Mouse (Mus musculus) lung, embryonic 15.5 days (tissue): Measurements from ENCODE around the gene Orm3. TPM values are rescaled to one million over a fixed set of nuclear protein-coding genes. Genes with fewer than 3 reads are reported as not detected.

Source experiments
- ATAC-seq: fragments of 200-750 bp; cut with Nextera tagmentation; 2 replicates; pipeline ENCODE4 v1.8.0; 2017; ENCODE audit warnings: moderate number of reproducible peaks, borderline replicate concordance; ENCODE audit not compliant: low FRiP score, low TSS enrichment; ENCODE audit errors: extremely low read depth
- H3K27ac ChIP-seq: fragments of 300-500 bp; sonication (generic); 2 replicates; pipeline ENCODE4 v1.5.1; 2015; ENCODE audit warnings: moderate library complexity, mild to moderate bottlenecking, inconsistent platforms
- H3K27me3 ChIP-seq: fragments of 300-500 bp; sonication (generic); 2 replicates; pipeline ENCODE4 v1.6.1; 2015; ENCODE audit warnings: inconsistent platforms
- H3K36me3 ChIP-seq: fragments of 300-500 bp; sonication (generic); 2 replicates; pipeline ENCODE4 v1.6.1; 2015; ENCODE audit warnings: inconsistent platforms
- H3K4me1 ChIP-seq: fragments of 300-500 bp; sonication (generic); 2 replicates; pipeline ENCODE4 v1.6.1; 2015; ENCODE audit warnings: inconsistent platforms
- H3K4me2 ChIP-seq: fragments of 300-500 bp; sonication (generic); 2 replicates; pipeline ENCODE4 v1.6.1; 2015; ENCODE audit warnings: inconsistent platforms, mild to moderate bottlenecking, moderate library complexity
- H3K4me3 ChIP-seq: fragments of 300-500 bp; sonication (generic); 2 replicates; pipeline ENCODE4 v1.5.1; 2015; ENCODE audit warnings: mild to moderate bottlenecking, inconsistent platforms
- H3K9ac ChIP-seq: fragments of 300-500 bp; sonication (generic); 2 replicates; pipeline ENCODE4 v1.6.1; 2015; ENCODE audit warnings: inconsistent platforms
- H3K9me3 ChIP-seq: fragments of 300-500 bp; sonication (generic); 2 replicates; pipeline ENCODE4 v1.6.1; 2016; ENCODE audit warnings: inconsistent platforms
- WGBS: fragments of 180-500 bp; shearing (Covaris S2); methylation state at CpG from one replicate; pipeline ENCODE4 v1.1.7; 2015; 5-methylcytosine and 5-hydroxymethylcytosine counted together
- polyA plus RNA-seq: library from polyadenylated mRNA; unstranded; fragments of >200 nt; fragmentation: Nextera tagmentation; extraction: Ambion mirVana; gene quantifications from 2 replicates; pipeline ENCODE4 v1.2.1, GENCODE M21; 2015

Gene Orm3
- polyA plus RNA-seq, 1 experiment from 2014 or later, result not detected

DNA sequence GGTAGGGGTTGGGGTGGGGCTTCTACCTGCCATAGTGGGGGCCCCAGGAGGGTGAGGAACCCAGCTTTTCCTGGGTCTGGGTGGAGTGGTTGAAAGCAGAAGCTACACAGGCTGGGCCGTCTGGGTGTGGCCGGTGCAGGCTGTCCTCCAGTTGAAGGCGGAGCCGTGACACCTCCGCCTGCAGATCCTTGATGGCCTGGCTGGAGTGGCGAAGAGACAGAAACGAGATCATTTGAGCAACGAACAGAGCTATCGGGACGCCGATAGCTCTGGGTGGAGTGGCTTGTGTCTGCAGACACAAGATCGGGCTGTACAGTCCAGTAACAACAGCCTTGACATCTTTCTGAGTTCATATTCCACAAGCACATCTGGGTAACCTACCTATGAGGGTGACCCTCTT, 18.4 kb downstream of the Orm3 start:
- Histone ChIP-seq H3K9ac (no peak overlapping the region), H3K27me3 (no peaks in the 10 kb centered on the region), H3K4me1 (no peaks in the 10 kb centered on the region), H3K27ac (no peak overlapping the region), H3K36me3 (peaks cover 65% of the 10 kb centered on the region), H3K4me3 (no peak overlapping the region), H3K4me2 (no peak overlapping the region), H3K9me3 (no peaks in the 10 kb centered on the region)
- 75% methylated on average over 12 of the region's 12 CpGs for WGBS
- peak; percentile 14; the same call in 1 of the 2 replicates for ATAC-seq

DNA sequence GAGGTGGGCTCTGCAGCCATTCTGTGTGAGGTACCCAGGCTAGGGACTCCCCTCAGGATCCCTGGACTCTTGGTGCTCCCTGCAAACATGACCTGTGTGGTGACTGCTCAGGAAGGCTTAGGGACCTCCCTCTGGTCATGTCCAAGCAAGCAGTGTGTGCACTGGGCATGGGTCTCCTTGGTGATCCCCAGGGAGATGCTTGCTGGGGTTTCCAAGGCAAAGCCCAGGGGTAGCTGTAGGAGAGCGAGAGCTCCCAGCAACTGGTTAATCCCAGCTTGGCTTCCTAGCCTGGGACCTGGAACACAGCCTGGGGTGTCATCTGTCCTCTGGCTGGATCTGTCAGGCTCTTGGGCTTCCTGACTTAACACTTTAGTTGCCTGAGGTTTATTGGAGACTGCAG, 19.4 kb downstream of the Orm3 start:
- ATAC-seq, result no peak
- H3K9ac ChIP-seq, result no peak overlapping the region

DNA sequence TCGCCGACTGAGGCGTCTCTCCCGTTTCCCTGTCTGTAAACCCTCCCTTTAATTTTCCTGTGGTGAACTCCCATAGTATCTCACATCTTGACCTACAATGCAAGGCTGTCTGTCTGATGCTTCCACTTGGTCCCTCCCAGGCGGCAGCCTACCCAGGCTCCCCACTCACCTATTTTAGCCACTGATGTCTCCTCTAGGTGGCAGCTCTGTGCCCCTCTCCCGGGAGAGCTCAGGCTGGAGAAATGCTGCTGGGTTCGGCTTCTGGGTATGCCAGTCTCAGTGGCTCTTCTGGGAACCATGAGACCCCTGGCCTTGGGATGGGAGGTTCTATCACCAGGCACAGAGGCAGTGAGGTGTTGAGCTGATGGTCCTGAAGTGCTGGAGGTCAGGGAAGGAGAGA, 21.5 kb downstream of the Orm3 start:
- no peaks in the 10 kb centered on the region for H3K4me1 ChIP-seq
- no peak overlapping the region for H3K4me3 ChIP-seq
- ATAC-seq, result no peak
- no peak overlapping the region for H3K27ac ChIP-seq
- H3K9ac ChIP-seq, result no peak overlapping the region
- peaks cover 73% of the 10 kb centered on the region for H3K36me3 ChIP-seq
- WGBS, result 61% methylated on average over 7 of the region's 7 CpGs
- no peaks in the 10 kb centered on the region for H3K27me3 ChIP-seq
- no peak overlapping the region for H3K4me2 ChIP-seq
- H3K9me3 ChIP-seq, result no peaks in the 10 kb centered on the region

More for the DNA sequence above, 19.4 kb downstream of the Orm3 start:
- Histone ChIP-seq H3K9me3 (no peaks in the 10 kb centered on the region), H3K27ac (no peak overlapping the region), H3K4me3 (no peak overlapping the region), H3K4me2 (no peak overlapping the region), H3K27me3 (no peaks in the 10 kb centered on the region), H3K4me1 (no peaks in the 10 kb centered on the region), H3K36me3 (peaks cover 65% of the 10 kb centered on the region)
- 52% methylated on average over 1 of the region's 1 CpGs for WGBS

DNA sequence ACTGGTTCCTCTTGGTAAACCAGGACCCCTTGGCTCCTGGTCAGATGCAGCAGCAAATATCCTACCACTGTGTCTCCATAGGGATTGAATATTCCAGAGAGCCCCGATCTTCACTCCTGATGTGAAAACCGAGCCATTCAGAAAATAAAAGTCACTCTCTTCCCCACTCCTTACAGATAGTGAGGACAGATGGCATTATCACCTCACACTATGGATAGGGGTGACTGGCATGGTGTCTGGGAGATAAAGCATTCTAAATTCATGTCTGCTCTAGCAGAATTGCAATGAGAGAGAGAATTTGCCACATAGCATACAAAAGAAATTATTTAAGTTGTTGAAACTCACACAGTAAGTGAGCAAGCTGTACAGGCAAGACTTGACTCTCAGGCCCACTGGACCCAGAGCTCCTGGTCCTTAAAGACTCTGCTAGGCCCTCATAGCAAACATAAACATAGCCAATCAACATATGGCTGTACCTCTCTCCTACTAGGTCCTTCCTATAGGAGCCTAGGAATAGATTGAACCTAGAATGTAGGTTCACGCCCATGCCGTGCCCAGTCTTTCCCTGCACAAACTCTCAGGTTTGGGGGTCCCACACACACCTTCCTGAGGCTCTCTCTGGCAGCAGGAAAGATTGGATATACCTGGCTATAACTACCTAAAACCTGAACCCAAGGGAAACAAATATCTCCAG, 26.9 kb downstream of the Orm3 start:
- ATAC-seq, result no peak
- 91% methylated on average over 4 of the region's 4 CpGs for WGBS

DNA sequence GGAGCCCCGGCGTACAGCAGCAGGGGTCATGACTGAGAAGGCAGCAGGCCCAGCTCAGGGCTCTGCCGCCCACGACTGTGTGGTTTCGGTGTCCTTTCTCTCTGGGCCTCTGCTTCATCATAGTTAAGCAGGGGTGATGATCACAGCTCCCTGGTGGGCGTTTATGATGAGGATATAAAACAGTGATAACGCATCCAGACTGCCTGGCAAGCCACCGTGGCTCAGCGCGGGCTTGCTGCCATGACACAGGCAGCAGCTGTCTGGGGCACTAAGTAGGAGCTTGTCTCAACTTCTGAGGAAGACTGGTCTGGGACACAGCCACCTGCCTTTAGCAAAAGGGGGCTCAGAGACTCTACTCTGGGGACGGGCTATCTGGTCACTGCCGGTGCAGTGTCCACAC, 27.5 kb downstream of the Orm3 start:
- no peak overlapping the region for H3K9ac ChIP-seq
- H3K27me3 ChIP-seq, result no peaks in the 10 kb centered on the region
- peaks cover 60% of the 10 kb centered on the region for H3K36me3 ChIP-seq
- H3K4me2 ChIP-seq, result no peak overlapping the region
- no peak overlapping the region for H3K4me3 ChIP-seq
- no peaks in the 10 kb centered on the region for H3K4me1 ChIP-seq
- no peaks in the 10 kb centered on the region for H3K9me3 ChIP-seq
- no peak for ATAC-seq
- H3K27ac ChIP-seq, result no peak overlapping the region
- WGBS, result 87% methylated on average over 12 of the region's 12 CpGs

More for the DNA sequence above, 26.9 kb downstream of the Orm3 start:
- Histone ChIP-seq H3K4me2 (no peak overlapping the region), H3K27ac (no peak overlapping the region), H3K4me1 (no peaks in the 10 kb centered on the region), H3K9me3 (no peaks in the 10 kb centered on the region), H3K9ac (no peak overlapping the region), H3K27me3 (no peaks in the 10 kb centered on the region), H3K36me3 (peaks cover 63% of the 10 kb centered on the region), H3K4me3 (no peak overlapping the region)

DNA sequence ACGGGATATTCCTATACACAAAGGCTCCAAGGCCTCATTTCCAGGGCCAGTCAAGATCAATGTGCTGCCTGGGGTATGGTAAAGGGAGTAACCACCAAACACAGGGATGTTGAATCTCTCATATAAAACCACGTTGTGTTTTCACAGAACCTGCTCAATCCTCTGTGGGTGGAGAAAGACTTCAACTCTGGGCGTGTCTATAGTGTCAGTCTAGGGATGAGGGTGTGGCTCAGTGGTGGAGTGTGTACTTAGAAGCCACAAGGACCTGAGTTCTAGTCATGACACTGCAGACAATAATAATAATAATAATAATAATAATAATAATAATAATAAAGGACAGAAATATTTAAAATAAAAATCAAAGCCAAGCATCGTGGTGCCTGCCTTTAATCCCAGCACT, 28.3 kb downstream of the Orm3 start:
- H3K36me3 ChIP-seq, result peaks cover 58% of the 10 kb centered on the region

DNA sequence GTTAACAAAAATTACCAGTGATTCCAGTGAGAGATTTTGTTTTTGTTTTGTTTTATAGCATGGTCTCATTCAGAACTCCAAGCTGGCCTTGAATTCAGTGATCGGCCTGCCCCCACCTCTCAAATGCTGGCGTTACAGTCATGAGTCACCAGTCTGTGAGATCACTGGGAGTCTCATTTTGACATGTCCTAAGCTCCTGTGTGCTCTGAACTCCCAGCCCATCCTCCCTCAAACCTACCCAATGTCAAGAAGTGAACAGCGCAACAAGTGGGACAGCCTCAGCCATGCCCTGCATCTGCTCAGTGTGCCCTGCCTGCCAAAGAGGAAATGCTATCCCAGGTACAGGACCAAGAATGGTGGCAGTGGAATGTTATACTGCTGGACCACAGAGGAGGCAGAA, 29.3 kb downstream of the Orm3 start:
- WGBS, result 87% methylated on average over 3 of the region's 3 CpGs
- H3K27ac ChIP-seq, result no peak overlapping the region
- peaks cover 49% of the 10 kb centered on the region for H3K36me3 ChIP-seq
- H3K27me3 ChIP-seq, result no peaks in the 10 kb centered on the region
- no peaks in the 10 kb centered on the region for H3K9me3 ChIP-seq
- ATAC-seq, result no peak
- H3K4me1 ChIP-seq, result no peaks in the 10 kb centered on the region
- no peak overlapping the region for H3K4me2 ChIP-seq
- H3K9ac ChIP-seq, result no peak overlapping the region
- H3K4me3 ChIP-seq, result no peak overlapping the region

More for the DNA sequence above, 28.3 kb downstream of the Orm3 start:
- no peak overlapping the region for H3K4me3 ChIP-seq
- H3K27me3 ChIP-seq, result no peaks in the 10 kb centered on the region
- H3K4me1 ChIP-seq, result no peaks in the 10 kb centered on the region
- 86% methylated on average over 4 of the region's 4 CpGs for whole genome bisulfite sequencing
- H3K27ac ChIP-seq, result no peak overlapping the region
- H3K9ac ChIP-seq, result no peak overlapping the region
- H3K9me3 ChIP-seq, result no peaks in the 10 kb centered on the region
- ATAC-seq, result no peak
- no peak overlapping the region for H3K4me2 ChIP-seq

DNA sequence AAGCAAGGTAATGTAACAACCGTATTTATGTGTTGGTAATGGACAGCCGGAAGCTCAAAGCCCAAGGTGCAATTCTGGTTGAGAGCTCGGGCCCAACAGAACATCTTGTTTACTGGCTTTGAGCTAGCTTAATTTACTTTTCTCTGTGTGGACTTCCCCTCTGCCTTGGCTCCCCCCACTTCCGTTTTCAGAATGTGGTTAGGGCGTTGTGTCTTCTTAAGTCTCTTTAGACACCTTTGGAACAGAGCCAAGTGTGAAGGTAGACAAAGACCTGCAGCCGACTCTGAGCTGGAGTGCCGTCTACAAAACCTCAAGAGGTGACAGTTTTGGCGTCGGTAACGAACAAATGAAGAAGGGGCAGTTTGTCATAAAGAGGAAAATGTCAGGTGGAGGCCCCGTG, 29.8 kb downstream of the Orm3 start:
- Histone ChIP-seq H3K27me3 (no peaks in the 10 kb centered on the region), H3K4me3 (no peak overlapping the region), H3K4me1 (no peaks in the 10 kb centered on the region), H3K27ac (no peak overlapping the region), H3K9me3 (no peaks in the 10 kb centered on the region), H3K9ac (no peak overlapping the region), H3K4me2 (no peak overlapping the region), H3K36me3 (peaks cover 45% of the 10 kb centered on the region)
- no peak for ATAC-seq
- WGBS, result 60% methylated on average over 11 of the region's 11 CpGs

DNA sequence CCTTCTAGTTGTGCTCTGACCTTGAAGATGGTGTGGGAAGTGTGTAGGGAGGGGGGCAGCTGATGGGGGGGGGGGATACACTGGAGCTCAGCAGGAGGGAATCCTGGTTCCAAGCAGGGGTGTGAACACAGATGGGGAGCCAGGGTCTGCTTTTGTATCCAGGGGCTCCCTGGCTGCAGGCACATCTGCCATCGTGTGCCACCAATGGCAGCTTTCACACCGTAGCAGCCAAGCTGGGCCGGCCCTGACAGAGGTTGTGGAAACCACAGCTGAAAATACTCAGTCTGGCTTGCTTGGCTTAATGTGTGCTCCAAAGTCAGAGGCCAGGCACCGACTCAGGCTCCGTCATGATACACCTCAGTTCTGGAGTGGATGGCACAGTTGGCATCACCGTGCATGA, 32.1 kb downstream of the Orm3 start:
- no peak overlapping the region for H3K4me3 ChIP-seq
- no peak for ATAC-seq
- WGBS, result 77% methylated on average over 6 of the region's 6 CpGs
- H3K4me1 ChIP-seq, result peaks cover 3% of the 10 kb centered on the region; the same call in 1 of the 2 replicates
- no peak overlapping the region for H3K4me2 ChIP-seq
- no peak overlapping the region for H3K27ac ChIP-seq
- no peak overlapping the region for H3K9ac ChIP-seq
- H3K36me3 ChIP-seq, result peaks cover 27% of the 10 kb centered on the region
- no peaks in the 10 kb centered on the region for H3K9me3 ChIP-seq
- H3K27me3 ChIP-seq, result no peaks in the 10 kb centered on the region

DNA sequence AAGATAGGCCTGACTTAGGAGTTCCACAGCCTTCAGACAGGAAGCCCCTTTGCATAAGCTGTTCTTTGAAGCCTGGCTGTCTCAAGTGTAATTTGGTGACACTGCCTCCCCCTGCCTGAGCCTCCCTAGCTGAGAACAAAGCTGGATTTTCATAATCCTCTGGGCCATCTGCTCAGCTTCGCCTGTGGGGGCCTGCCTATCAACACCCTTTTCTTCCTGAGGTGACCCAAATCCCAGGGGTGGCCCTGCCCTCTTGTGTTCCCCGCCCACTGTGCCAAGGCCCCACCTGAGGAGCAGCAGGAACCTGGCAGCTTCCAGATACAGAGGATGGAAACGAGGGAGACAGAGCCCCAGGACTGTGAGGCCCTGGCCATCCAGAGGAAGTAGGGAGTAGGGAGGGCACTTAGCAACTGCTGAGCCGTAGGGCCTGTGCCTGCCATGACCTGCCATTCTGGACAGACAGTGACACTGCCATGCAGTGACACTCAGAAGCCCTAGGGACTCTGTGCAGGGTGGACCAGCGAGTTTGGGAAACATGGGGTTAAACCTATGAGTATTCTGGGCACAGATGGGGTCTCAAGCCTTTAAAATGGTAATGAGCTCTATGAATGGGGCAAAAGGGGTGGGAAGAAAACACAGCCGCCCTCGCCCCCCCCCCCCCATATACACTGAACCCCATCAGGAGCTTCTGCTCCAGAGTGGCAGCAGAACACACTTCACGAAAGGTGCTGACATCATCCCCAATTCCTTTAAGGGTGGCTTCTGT, 33.3 kb downstream of the Orm3 start:
- ATAC-seq, result no peak; the same call in 1 of the 2 replicates
- Histone ChIP-seq H3K4me3 (no peak overlapping the region), H3K4me2 (no peak overlapping the region), H3K27ac (no peak overlapping the region), H3K27me3 (no peaks in the 10 kb centered on the region), H3K36me3 (peaks cover 21% of the 10 kb centered on the region), H3K9ac (no peak overlapping the region), H3K4me1 (peaks cover 3% of the 10 kb centered on the region; the same call in 1 of the 2 replicates), H3K9me3 (no peaks in the 10 kb centered on the region)
- WGBS, result 57% methylated on average over 8 of the region's 8 CpGs

DNA sequence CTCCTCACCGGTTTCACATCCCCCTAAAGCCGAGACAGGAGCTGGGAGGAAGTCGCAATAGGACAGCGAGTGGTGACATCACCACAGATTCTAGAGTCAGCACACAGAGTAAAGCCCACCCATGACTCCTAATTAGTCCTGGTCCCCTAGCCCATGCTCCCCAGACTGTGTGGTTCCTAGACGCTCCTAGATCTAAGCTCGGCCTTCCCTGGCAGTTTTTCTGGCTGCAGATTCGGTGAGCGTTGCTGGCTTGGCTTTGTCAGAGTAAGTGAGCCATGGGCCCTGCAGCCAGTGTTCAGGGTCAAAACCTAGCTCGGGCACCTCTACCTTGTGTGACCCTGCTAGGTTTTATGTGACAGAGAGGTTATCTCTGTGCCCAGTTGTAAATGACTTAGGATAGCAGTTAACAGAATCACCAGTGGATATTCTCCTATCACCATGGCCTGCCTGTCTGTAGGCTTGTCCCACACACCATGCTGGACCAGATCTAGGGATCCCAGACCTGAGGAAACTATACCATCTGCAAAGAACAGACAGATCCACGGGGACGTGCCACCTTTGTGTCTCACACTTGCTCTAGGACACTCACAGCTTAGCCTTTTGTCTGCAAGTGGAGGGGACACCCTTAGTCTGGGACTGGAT, 34.0 kb downstream of the Orm3 start:
- H3K27ac ChIP-seq, result no peak overlapping the region
- no peak overlapping the region for H3K4me3 ChIP-seq
- H3K4me1 ChIP-seq, result peaks cover 3% of the 10 kb centered on the region; the same call in 1 of the 2 replicates
- H3K9ac ChIP-seq, result no peak overlapping the region
- no peak overlapping the region for H3K4me2 ChIP-seq
- peaks cover 25% of the 10 kb centered on the region for H3K36me3 ChIP-seq
- H3K27me3 ChIP-seq, result no peaks in the 10 kb centered on the region
- H3K9me3 ChIP-seq, result no peaks in the 10 kb centered on the region
- no peak for ATAC-seq
- WGBS, result 66% methylated on average over 11 of the region's 11 CpGs

DNA sequence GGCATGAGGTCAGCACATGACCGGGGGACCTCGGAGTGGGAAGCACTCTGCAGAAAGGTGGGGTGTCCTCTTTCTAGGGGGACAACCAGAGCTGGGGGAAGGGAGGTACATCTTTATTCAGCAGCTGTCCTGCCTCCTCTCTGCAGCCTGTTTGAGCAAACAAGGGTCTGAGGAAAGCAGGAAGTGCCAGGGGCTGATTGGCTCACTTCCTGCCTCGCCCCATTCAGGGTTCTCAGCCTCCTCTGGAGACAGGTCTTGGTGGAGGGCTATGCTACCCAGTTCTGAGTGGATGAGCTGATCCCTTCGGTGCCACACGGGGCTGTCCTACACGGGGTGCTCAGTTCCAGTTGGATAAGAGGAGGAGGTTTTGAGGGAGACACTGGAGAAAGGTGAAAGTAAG, 35.4 kb downstream of the Orm3 start:
- 70% methylated on average over 6 of the region's 6 CpGs for WGBS
- ATAC-seq, result no peak
- no peak overlapping the region for H3K4me2 ChIP-seq
- H3K27me3 ChIP-seq, result no peaks in the 10 kb centered on the region
- no peak overlapping the region for H3K27ac ChIP-seq
- peaks cover 3% of the 10 kb centered on the region; the same call in 1 of the 2 replicates for H3K4me1 ChIP-seq
- no peaks in the 10 kb centered on the region for H3K9me3 ChIP-seq
- no peak overlapping the region for H3K9ac ChIP-seq
- H3K4me3 ChIP-seq, result no peak overlapping the region
- H3K36me3 ChIP-seq, result peaks cover 27% of the 10 kb centered on the region
